Mouse (Mus musculus) gonadal fat pad, adult 2 months (tissue): Measurements from ENCODE around the gene Olfr368. TPM values are rescaled to one million over a fixed set of nuclear protein-coding genes. Genes with fewer than 3 reads are reported as not detected.

ENCODE experiments used
- DNase-seq: peaks from one replicate; pipeline ENCODE4 v3.0.0-alpha.2; 2012; ENCODE audit warnings: low read depth
- polyA plus RNA-seq: library from polyadenylated mRNA; depleted of rRNA; stranded (reverse); fragments of >200 nt; gene quantifications from 2 replicates; pipeline ENCODE4 v1.2.3, GENCODE M21; 2012; rRNA removed

Gene Olfr368
- not detected in 2 replicates for polyA plus RNA-seq

GRCm38 (mm10) chr2:37326215-37326614 is at the start of gene Olfr368:
Olfr368 (plus strand) TSS chr2:37326515.
- no peak for DNase-seq

GRCm38 (mm10) chr2:37333321-37333720 is 7.0 kb downstream of the Olfr368 start:
- DNase-seq, result no peak

GRCm38 (mm10) chr2:37338497-37339187 is 12.3 kb downstream of the Olfr368 start:
- no peak for DNase-seq

- no peak for DNase-seq
These were observed 25.4 kb downstream of the Olfr368 start for GRCm38 (mm10) chr2:37351671-37352070.

- DNase-seq, result no peak
These were observed 29.3 kb downstream of the Olfr368 start for GRCm38 (mm10) chr2:37355571-37355970.

GRCm38 (mm10) chr2:37358633-37359540 is 32.6 kb downstream of the Olfr368 start, which contains the start of gene Pdcl:
Pdcl (minus strand) TSS chr2:37359332.
- peak; percentile 89 for DNase-seq

GRCm38 (mm10) chr2:37359908-37360307 is 33.6 kb downstream of the Olfr368 start:
- no peak for DNase-seq

- no peak for DNase-seq
These were observed 44.3 kb downstream of the Olfr368 start for GRCm38 (mm10) chr2:37370651-37371050.

- no peak for DNase-seq
These were observed 49.7 kb downstream of the Olfr368 start for GRCm38 (mm10) chr2:37376018-37376417.

GRCm38 (mm10) chr2:37380189-37380588 is 53.9 kb downstream of the Olfr368 start:
- DNase-seq, result no peak

Other genes starting within 250 kb of the Olfr368 start
- not detected in 2 replicates for gene Olfr361, start 237.2 kb upstream of the Olfr368 start, polyA plus RNA-seq
- not detected in 2 replicates for gene Olfr362, start 208.6 kb upstream of the Olfr368 start, polyA plus RNA-seq
- gene Olfr364-ps1, start 187.2 kb upstream of the Olfr368 start, polyA plus RNA-seq, result not detected in 2 replicates
- not detected in 2 replicates for gene Olfr365, start 138.3 kb upstream of the Olfr368 start, polyA plus RNA-seq
- not detected in 2 replicates for gene Olfr366, start 114.9 kb upstream of the Olfr368 start, polyA plus RNA-seq
- gene Pdcl, start 32.8 kb downstream of the Olfr368 start, polyA plus RNA-seq, result 11.9 and 12.8 TPM in 2 replicates
- gene Rc3h2, start 96.4 kb downstream of the Olfr368 start, polyA plus RNA-seq, result 9.4 and 9.9 TPM in 2 replicates
- 4.0 and 4.6 TPM in 2 replicates for gene Zbtb26, start 116.6 kb downstream of the Olfr368 start, polyA plus RNA-seq
- gene Zbtb6, start 116.7 kb downstream of the Olfr368 start, polyA plus RNA-seq, result 2.4 and 2.9 TPM in 2 replicates
- 15.4 and 15.6 TPM in 2 replicates for gene Rabgap1, start 116.8 kb downstream of the Olfr368 start, polyA plus RNA-seq
- 0.27 and 0.32 TPM in 2 replicates for gene Gpr21, start 189.8 kb downstream of the Olfr368 start, polyA plus RNA-seq